Mouse (Mus musculus) spleen, adult 12 weeks (tissue): ENCODE results near the gene Olfr1101.

Experiments used
- DNase-seq: peaks from one replicate; pipeline ENCODE4 v3.0.0; 2022; ENCODE audit warnings: low spot score

Gene Olfr1101

GRCm38 (mm10) chr2:86991121-86991520 lies at the start of gene Olfr1101:
Olfr1101 (minus strand) TSS chr2:86991221.
- no peak for DNase-seq

GRCm38 (mm10) chr2:87036431-87036830 lies 45.4 kb upstream of the Olfr1101 start, which contains the start of gene Olfr1105:
Olfr1105 (minus strand) TSS chr2:87036531.
- no peak for DNase-seq

GRCm38 (mm10) chr2:87026980-87027379 lies 36.0 kb upstream of the Olfr1101 start, which contains the start of gene Olfr1104:
Olfr1104 (minus strand) TSS chr2:87027080.
- no peak for DNase-seq

DNA sequence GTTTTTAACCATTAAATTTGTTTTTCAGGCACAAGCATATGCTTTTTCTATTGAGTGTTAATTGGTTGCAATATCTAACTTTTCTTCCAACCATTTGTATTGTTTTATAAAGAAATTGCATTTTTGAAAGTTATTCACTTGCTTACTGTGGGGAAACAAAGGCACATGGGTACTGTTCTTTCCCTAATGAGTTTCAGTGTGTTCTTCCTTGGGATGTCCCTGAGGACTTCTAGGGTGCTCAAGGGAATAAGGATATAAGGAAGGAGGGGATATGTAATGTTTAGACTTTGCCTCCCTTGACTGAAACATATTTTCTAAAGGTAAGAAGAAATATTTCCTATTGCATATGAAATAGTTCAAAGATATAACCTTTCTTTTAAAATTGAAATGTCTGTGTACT lies 7.1 kb upstream of the Olfr1101 start, which contains the start of gene Olfr1102:
TSS of gene Olfr1102 (plus strand) at position 301 of the 400 bp plus-strand sequence.
- no peak for DNase-seq

DNA sequence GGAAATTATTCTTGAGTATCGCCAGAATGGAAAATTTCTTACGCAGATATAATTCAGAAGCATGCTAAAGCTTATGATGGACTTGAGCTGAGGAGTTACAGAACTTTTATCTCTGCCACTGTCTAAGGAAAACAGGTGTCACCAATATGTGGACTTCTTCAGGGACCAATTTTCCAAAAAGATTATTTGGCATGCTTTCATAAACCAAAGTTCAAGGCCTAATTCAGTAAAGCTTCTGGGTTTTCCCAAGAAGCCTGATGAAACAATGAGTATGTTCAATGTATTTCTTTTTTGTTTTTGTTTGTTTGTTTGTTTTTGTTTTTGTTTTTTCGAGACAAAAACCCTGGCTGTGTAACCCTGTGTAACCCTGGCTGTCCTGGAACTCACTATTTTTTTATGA lies 11.2 kb downstream of the Olfr1101 start, which contains the start of gene Olfr1100:
TSS of gene Olfr1100 (minus strand) at position 101 of the 400 bp plus-strand sequence.
- no peak for DNase-seq

- DNase-seq, result no peak
These were observed 30.4 kb downstream of the Olfr1101 start, which contains the start of gene Olfr1099 for GRCm38 (mm10) chr2:86960593-86960992. Olfr1099 (minus strand) TSS chr2:86960693.
